Mouse (Mus musculus): ENCODE data around the gene Pgbd1.

DNA sequence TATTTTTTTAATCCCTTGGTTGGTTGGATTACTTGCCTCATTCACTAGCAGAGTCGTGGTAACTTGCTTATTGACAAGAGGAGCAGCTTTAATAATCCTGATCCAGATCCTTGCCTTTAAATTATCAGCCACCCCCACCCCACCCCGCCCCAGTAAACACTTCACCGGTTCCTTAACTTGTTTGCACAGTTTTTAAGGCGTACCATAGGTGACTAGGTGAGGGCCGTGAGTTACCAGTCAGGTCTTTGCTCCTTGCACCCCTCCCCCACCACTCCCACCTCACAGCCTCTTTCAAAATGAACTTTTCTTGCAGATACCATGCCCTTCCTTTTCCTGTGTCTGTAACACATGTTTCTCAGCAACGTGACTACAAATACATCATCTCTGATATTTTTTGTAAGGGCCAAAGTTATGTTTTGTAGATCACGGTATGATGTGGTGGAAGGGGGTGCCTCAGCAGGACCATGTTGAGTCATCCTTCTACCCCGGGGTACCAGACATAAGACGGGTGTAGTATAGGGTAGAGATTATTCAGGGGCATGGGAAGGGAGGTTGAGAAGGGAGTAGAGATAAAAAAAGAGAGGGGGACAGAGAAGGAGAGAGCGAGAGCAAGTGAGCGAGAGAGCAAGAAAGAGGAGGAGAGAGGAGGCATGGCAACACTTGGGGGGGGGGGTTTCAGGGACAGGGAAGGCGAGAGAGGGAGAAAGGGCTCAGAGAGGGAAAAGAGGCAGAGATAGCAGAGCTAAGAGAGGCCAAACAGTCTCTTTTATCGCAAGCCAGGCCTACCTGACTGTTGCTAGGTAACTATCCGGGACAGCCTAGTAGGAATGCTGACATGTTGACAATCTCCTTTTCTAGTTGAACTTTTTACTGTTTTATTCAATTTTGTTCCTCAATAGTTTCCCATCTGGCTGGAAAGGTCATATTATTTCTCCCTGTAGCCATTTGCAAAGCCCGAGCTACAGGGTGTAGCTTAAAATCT is 26.3 kb downstream of the Pgbd1 start:
- TF ChIP-seq ZNF384 (IDR thresholded peaks at IDR 0.05; ENCODE audit: low read depth, low read length) (no peak), USF1 (IDR thresholded peaks at IDR 0.05; ENCODE audit: low read depth, low read length) (no peak), GATA1 (IDR thresholded peaks at IDR 0.05; ENCODE audit: low read depth, low read length) (peak; percentile 64), MAFK (IDR thresholded peaks at IDR 0.05; ENCODE audit: borderline replicate concordance, low read depth, low read length) (no peak), ZC3H11A (IDR thresholded peaks at IDR 0.05; ENCODE audit: low read depth, low read length) (no peak), POLR2A (IDR thresholded peaks at IDR 0.05; ENCODE audit: control insufficient read depth in 1 of 2, insufficient read depth in 1 of 2, low read depth in 1 of 2, low read length in 2 of 2, poor library complexity in 1 of 2) (no peak), RCOR1 (IDR thresholded peaks at IDR 0.05; ENCODE audit: low read depth, low read length) (no peak), GABPA (IDR thresholded peaks at IDR 0.05; ENCODE audit: low read depth, low read length) (no peak), E2F4 (IDR thresholded peaks at IDR 0.05; ENCODE audit: borderline replicate concordance, low read depth, low read length) (no peak), ETS1 (IDR thresholded peaks at IDR 0.05; ENCODE audit: low read depth, low read length) (no peak), CTCF (IDR thresholded peaks at IDR 0.05 in 2 of 3, conservative IDR thresholded peaks at IDR 0.05 in 1 of 3; ENCODE audit: control insufficient read depth in 1 of 3, insufficient read depth in 1 of 3, low read depth in 2 of 3, low read length in 3 of 3, poor library complexity in 1 of 3, severe bottlenecking in 1 of 3) (no peak), EP300 (IDR thresholded peaks at IDR 0.05; ENCODE audit: low read depth in 1 of 2, low read length in 2 of 2) (peak in 1 of 2 experiments; percentile 39; a peak in 2 of 4 replicates), HCFC1 (IDR thresholded peaks at IDR 0.05; ENCODE audit: low read depth, low read length) (no peak), CHD1 (IDR thresholded peaks at IDR 0.05; ENCODE audit: low read depth, low read length) (no peak)
